Mouse (Mus musculus): ENCODE data around the gene 4922502D21Rik. TPM values are rescaled to one million over a fixed set of nuclear protein-coding genes. Genes with fewer than 3 reads are reported as not detected.
"Not testable (repeated sequence)": the region's sequence is repeated elsewhere in the genome, so short reads cannot be mapped to it uniquely, and the experiment has no call there.

Gene 4922502D21Rik
- total RNA-seq (2021) = not detected

- DNase-seq (ENCODE audit: low spot score) = no peak
- intact Hi-C loops (cut with DNase I) = no loop called here
These were observed at the start of gene 4922502D21Rik for GRCm38 (mm10) chr6:129331610-129332009. 4922502D21Rik (minus strand) TSS chr6:129331796.

DNA sequence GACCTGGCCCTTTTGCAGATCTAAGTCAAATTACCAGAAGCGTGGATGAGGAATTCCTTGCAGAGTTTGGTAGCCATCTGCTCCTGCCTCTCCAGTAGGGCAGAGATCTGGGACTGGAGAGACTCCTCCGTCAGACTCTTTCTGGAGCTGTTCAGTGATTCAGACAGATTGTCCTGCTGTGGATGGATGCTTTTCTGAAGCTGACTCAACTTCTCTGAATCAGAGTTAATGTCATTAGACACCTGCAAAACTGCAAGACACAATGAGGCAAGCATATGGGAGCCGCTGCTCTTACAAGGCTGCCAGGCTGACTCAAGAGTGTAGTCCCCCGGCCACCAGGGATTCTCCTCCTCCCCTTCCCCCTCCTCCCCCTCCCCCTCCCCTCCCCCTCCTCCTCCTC, 48.9 kb upstream of the 4922502D21Rik start:
- intact Hi-C loops (cut with DNase I) = no loop called here
- DNase-seq (ENCODE audit: low spot score) = no peak

- no peak for DNase-seq (ENCODE audit: low spot score)
- intact Hi-C loops (cut with DNase I) = no loop called here
These were observed 43.4 kb upstream of the 4922502D21Rik start for GRCm38 (mm10) chr6:129374937-129375471.

DNA sequence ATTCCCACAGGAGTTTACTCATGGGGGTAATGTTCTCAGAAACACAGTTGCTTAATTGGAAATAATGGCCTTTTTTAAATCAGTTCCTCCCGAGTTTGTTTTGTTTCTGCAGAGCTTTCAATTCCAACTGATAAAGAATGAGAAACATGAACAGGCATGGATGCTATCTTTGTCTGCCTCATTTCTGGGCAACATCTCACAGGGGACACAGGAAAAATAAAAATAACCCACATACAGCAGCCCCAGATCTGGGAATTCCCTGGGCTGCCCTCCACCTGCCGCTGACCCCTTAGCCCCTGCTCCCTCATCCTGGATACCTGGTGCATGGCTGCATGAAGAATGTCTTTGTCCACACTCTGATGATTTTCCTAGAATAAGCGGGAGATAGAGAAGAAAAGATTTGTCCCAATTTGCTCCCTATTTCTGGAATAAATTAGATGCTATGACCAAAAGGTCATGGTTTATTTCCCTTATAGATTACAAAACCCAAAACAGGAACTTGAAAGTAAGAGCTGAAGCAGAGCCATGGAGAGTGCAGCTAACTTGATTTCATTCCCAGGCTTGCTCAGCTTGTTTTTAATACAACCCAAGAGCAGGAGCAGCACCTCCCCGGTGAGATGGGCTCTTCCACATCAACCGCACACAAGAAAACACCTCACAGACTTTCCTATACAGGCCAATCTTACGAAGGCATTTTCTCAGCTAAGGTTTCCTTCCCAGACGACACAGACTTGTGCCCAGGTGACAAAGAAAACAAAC, 38.0 kb upstream of the 4922502D21Rik start:
- DNase-seq (ENCODE audit: low spot score) = no peak
- intact Hi-C loops (cut with DNase I) = loop anchor here (5.0 kb wide), 3 partner anchors 112 to 517 kb away; no protein-coding TSS in a partner anchor

GRCm38 (mm10) chr6:129365959-129366359, 34.4 kb upstream of the 4922502D21Rik start:
- no peak for DNase-seq (ENCODE audit: low spot score)
- intact Hi-C loops (cut with DNase I) = loop anchor here (5.0 kb wide), 3 partner anchors 109 to 514 kb away; no protein-coding TSS in a partner anchor

DNA sequence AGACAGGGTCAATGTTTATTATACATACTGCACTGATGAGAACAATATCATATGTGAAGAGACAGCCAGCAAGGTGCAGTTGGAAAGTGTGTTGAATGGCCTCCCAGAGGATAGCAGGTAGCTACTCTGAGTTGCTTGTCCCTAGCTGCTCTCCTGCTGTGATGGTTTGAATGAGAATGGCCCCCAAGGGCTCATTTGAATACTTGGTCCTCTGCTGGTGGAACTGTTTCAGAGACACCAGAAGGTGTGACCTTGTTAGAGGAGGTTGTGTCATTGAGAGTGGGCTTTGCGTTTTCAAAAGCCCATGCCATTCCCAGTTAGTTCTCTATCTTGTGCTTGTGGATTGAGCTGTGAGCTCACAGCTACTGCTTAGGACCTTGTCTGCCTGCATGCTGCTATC, 32.3 kb upstream of the 4922502D21Rik start:
- intact Hi-C loops (cut with DNase I) = no loop called here
- no peak for DNase-seq (ENCODE audit: low spot score)

DNA sequence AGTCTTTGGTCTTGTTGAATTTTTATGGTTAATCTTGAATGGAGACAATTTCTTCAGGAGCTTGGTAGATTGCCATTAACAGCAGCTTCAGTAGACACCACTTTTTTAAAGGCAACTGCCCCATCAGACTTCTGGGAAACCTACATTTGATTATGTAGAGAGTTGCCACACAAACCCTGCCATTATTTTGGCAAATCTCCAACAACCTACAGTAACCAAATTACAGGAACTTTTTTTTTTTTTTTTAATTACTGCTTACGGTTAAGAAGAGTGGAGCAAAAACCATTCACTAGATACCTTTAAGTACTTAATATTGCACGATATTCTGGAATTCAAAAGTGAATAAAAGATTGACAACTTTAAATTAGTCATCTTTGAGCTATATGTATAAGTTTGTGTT, 27.9 kb upstream of the 4922502D21Rik start:
- intact Hi-C loops (cut with DNase I) = no loop called here
- no peak for DNase-seq (ENCODE audit: low spot score)

- no peak for DNase-seq (ENCODE audit: low spot score)
- intact Hi-C loops (cut with DNase I) = no loop called here
These were observed 24.8 kb upstream of the 4922502D21Rik start for GRCm38 (mm10) chr6:129356430-129356829.

DNA sequence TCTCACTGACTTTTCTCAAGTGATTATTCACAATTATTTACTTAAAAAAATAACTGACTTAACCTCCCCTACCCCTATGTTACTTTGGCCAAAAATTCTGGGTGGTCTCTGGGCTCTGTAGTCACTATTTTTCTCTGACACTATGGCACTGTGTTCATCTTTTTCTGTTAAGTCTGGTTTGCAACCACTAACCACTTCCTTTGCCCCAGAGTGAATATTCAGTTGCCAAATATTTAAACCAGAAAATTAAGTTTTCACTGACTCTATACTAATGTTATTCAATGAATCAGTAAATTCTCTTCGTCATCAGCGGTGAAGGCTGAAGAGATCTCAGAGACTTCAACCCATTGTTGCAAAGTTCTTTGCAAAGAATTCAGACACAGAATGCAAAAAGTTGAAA, 24.2 kb upstream of the 4922502D21Rik start:
- intact Hi-C loops (cut with DNase I) = no loop called here
- DNase-seq (ENCODE audit: low spot score) = no peak

- intact Hi-C loops (cut with DNase I) = no loop called here
- no peak for DNase-seq (ENCODE audit: low spot score)
These were observed 19.5 kb upstream of the 4922502D21Rik start for GRCm38 (mm10) chr6:129351091-129351490.

GRCm38 (mm10) chr6:129349524-129350352, 18.1 kb upstream of the 4922502D21Rik start:
- no peak for DNase-seq (ENCODE audit: low spot score)
- intact Hi-C loops (cut with DNase I) = no loop called here

DNA sequence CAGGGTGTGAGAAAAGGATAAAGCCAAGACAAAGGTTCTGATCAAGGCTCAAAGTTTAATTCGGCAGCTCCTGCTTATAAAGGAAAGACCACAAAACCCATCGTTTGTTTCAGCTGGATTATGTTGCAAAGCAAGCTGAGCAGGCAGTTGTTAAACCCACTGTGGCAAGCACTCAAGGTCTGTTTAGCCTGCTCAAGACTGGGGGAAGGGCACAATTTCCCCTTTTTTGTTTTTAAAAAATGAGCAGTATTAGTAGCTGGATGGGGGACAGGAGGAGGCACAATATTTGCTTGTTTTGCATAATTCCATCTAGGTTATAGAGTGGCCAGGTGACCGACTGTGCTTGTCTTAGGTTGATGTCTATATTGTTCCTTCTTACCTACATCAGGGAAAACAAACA, 12.8 kb upstream of the 4922502D21Rik start:
- no peak for DNase-seq (ENCODE audit: low spot score)
- intact Hi-C loops (cut with DNase I) = no loop called here

DNA sequence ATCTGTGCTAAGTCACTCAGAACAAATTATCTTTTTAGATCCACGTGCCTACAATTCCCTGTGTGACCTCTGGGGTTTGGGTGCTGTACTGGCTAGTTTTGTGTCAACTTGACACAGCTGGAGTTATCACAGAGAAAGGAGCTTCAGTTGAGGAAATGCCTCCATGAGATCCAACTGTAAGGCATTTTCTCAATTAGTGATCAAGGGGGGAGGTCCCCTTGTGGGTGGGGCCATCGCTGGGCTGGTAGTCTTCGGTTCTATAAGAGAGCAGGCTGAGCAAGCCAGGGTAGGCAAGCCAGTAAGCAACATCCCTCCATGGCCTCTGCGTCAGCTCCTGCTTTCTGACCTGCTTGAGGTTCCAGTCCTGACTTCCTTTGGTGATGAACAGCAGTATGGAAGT, 10.8 kb upstream of the 4922502D21Rik start, which contains the start of gene Clec12a:
Gene Clec12a (plus strand): TSS at position 301 of the 400 bp plus-strand sequence.
- DNase-seq (ENCODE audit: low spot score); intact Hi-C loops (cut with DNase I): not testable (repeated sequence)

DNA sequence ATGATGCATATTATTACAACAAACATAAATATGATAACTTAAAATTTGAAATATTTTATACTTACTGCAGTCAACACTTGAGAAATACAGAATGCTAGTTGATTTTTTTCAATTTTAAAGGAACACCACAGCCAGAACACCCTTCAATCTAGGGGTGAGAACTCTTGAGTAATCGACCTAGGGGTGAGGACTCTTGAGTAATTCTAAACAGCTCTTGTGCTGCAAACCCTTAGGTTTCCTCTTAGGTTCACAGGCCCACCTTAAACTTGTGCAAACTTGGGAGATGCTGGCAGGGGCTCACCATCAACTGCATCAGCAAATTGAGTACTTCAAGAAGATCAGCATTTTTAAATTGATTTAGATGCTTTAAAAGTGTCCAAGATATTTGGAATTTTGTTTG, 6.2 kb upstream of the 4922502D21Rik start:
- intact Hi-C loops (cut with DNase I) = no loop called here

DNA sequence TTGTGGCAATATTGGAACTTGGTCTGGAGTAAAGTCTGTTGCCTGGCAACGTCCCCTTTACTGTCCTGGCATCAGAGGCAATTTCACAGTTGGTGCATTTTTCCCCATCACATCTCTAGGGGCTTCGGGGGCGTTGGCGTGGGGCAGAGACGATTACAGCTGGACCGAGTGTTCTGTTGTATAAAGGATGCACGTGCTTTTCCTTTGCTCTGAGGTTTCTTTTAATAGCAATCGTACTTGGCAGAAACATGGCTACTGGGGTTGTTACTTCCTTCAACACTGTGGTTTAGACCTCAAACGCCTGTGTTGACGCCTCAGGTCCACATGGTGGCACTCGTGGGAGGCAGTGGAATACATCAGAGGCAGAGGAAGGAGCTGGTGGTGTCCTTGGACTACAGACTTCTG, 2.1 kb upstream of the 4922502D21Rik start:
- intact Hi-C loops (cut with DNase I) = no loop called here
- peak; percentile 16 for DNase-seq (ENCODE audit: low spot score)

More for the DNA sequence above, 6.2 kb upstream of the 4922502D21Rik start:
- no peak for DNase-seq (ENCODE audit: low spot score)

GRCm38 (mm10) chr6:129326568-129327150, 4.9 kb downstream of the 4922502D21Rik start:
- intact Hi-C loops (cut with DNase I) = no loop called here
- DNase-seq (ENCODE audit: low spot score) = no peak

GRCm38 (mm10) chr6:129326016-129326415, 5.6 kb downstream of the 4922502D21Rik start:
- no peak for DNase-seq (ENCODE audit: low spot score)
- intact Hi-C loops (cut with DNase I) = no loop called here

GRCm38 (mm10) chr6:129319331-129319730, 12.3 kb downstream of the 4922502D21Rik start:
- no peak for DNase-seq (ENCODE audit: low spot score)
- intact Hi-C loops (cut with DNase I) = no loop called here

DNA sequence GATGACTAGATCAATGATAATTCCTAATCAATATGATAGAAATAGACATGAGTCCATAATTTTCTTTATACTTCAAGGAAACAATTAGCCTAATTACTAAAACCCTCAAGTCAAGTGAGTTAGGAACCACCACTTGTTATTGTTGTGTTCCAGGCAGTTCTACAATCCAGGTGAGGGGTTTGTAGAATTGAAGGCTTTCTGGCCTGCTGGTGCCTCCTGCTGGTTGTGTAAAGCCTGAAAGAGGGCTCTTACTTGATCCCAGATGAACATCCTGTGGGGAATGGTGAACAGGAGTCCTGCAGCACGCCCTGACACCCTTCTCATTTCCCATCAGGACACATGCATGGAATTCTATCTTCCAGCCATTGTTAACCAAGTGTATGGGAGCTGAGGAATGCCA, 13.2 kb downstream of the 4922502D21Rik start:
- DNase-seq (ENCODE audit: low spot score) = no peak
- intact Hi-C loops (cut with DNase I) = no loop called here

GRCm38 (mm10) chr6:129316463-129316862, 15.1 kb downstream of the 4922502D21Rik start:
- intact Hi-C loops (cut with DNase I) = no loop called here

More at GRCm38 (mm10) chr6:129316463-129316862, 15.1 kb downstream of the 4922502D21Rik start:
- DNase-seq (ENCODE audit: low spot score) = no peak
